Mouse (Mus musculus): ENCODE results near the gene Gps2. TPM values are rescaled to one million over a fixed set of nuclear protein-coding genes. Genes with fewer than 3 reads are reported as not detected.

Gps2 gene
- total and polyA plus RNA-seq, 3 experiments: 78.0 to 113 TPM; not detected in 1

GRCm38 (mm10) chr11:69934681-69935080 is 21.0 kb downstream of the Gps2 start:
- peak overlapping the region; percentile 60 for H3K9ac ChIP-seq (ENCODE audit: control insufficient read depth, low read depth, low read length, poor library complexity, severe bottlenecking)
- peaks cover 5 to 30% of the 10 kb centered on the region in 2 experiments; a peak in 2 of 4 replicates for H3K4me1 ChIP-seq (ENCODE audit: control insufficient read depth in 1 of 2, insufficient read depth in 2 of 2, low read length in 2 of 2)
- TF ChIP-seq NRF1 (IDR thresholded peaks at IDR 0.05; ENCODE audit: insufficient read depth, low read depth, low read length, poor library complexity, severe bottlenecking): no peak
- TF ChIP-seq GATA1 (IDR thresholded peaks at IDR 0.05; ENCODE audit: low read depth, low read length): 0 out of 2 replicates have a peak, but pooled peaks have one; percentile 1
- no peaks in the 10 kb centered on the region for H3K79me2 ChIP-seq (ENCODE audit: control insufficient read depth, insufficient read depth, low read length, poor library complexity)
- peaks cover 0 to 28% of the 10 kb centered on the region in 2 experiments; a peak in 2 of 4 replicates for H3K36me3 ChIP-seq (ENCODE audit: control insufficient read depth in 1 of 2, insufficient read depth in 2 of 2, low read length in 2 of 2)
- peak; percentile 78 for DNase-seq (ENCODE audit: low read depth, low spot score)
- peak overlapping the region; percentile 42 for H3K27ac ChIP-seq (ENCODE audit: control insufficient read depth, low read depth, low read length)
- peaks cover 0 to 2% of the 10 kb centered on the region in 2 experiments; a peak in 1 of 4 replicates for H3K27me3 ChIP-seq (ENCODE audit: control insufficient read depth in 1 of 2, insufficient read depth in 2 of 2, low read length in 2 of 2)
- peak overlapping the region; percentile 57 to 60 for H3K4me3 ChIP-seq (ENCODE audit: control insufficient read depth in 1 of 2, insufficient read depth in 1 of 2, low read depth in 2 of 2, low read length in 2 of 2)
- no peaks in the 10 kb centered on the region for H3K9me3 ChIP-seq (replicated peaks; ENCODE audit: insufficient read depth, low read length)

GRCm38 (mm10) chr11:69935137-69935879 is 21.6 kb downstream of the Gps2 start, which contains the start of gene Ybx2:
Gene Ybx2 (plus strand): TSS chr11:69935796.
- peak within 1 kb of the TSS; percentile 42 for H3K27ac ChIP-seq (ENCODE audit: control insufficient read depth, low read depth, low read length)
- peaks cover 0 to 25% of the 10 kb centered on the region in 2 experiments; a peak in 2 of 4 replicates for H3K36me3 ChIP-seq (ENCODE audit: control insufficient read depth in 1 of 2, insufficient read depth in 2 of 2, low read length in 2 of 2)
- no peaks in the 10 kb centered on the region for H3K9me3 ChIP-seq (replicated peaks; ENCODE audit: insufficient read depth, low read length)
- H3K4me1 ChIP-seq (ENCODE audit: control insufficient read depth in 1 of 2, insufficient read depth in 2 of 2, low read length in 2 of 2): peaks cover 5 to 23% of the 10 kb centered on the region in 2 experiments; a peak in 2 of 4 replicates
- H3K27me3 ChIP-seq (ENCODE audit: control insufficient read depth in 1 of 2, insufficient read depth in 2 of 2, low read length in 2 of 2): peaks cover 0 to 2% of the 10 kb centered on the region in 2 experiments; a peak in 1 of 4 replicates
- DNase-seq (ENCODE audit: low read depth, low spot score): peak; percentile 93
- H3K9ac ChIP-seq (ENCODE audit: control insufficient read depth, low read depth, low read length, poor library complexity, severe bottlenecking): peak within 1 kb of the TSS; percentile 66
- no peaks in the 10 kb centered on the region for H3K79me2 ChIP-seq (ENCODE audit: control insufficient read depth, insufficient read depth, low read length, poor library complexity)
- peak within 1 kb of the TSS; percentile 57 to 60 for H3K4me3 ChIP-seq (ENCODE audit: control insufficient read depth in 1 of 2, insufficient read depth in 1 of 2, low read depth in 2 of 2, low read length in 2 of 2)
- TF ChIP-seq POLR2AphosphoS2 (IDR thresholded peaks at IDR 0.05; ENCODE audit: low read length) (no peak), TCF12 (IDR thresholded peaks at IDR 0.05; ENCODE audit: low read depth, low read length) (no peak), EP300 (IDR thresholded peaks at IDR 0.05; ENCODE audit: low read depth in 1 of 2, low read length in 2 of 2) (peak in 1 of 2 experiments; percentile 24; a peak in 1 of 4 replicates), GABPA (IDR thresholded peaks at IDR 0.05; ENCODE audit: low read depth, low read length) (no peak), UBTF (IDR thresholded peaks at IDR 0.05; ENCODE audit: borderline replicate concordance, insufficient read depth, low read depth, low read length) (no peak), SMC3 (IDR thresholded peaks at IDR 0.05; ENCODE audit: low read depth, low read length) (no peak), ZMIZ1 (IDR thresholded peaks at IDR 0.05; ENCODE audit: low read depth, low read length) (no peak), HCFC1 (IDR thresholded peaks at IDR 0.05; ENCODE audit: low read depth, low read length) (peak; percentile 65), JUND (IDR thresholded peaks at IDR 0.05; ENCODE audit: low read depth, low read length) (no peak), POLR2A (IDR thresholded peaks at IDR 0.05; ENCODE audit: control insufficient read depth in 1 of 2, insufficient read depth in 1 of 2, low read depth in 1 of 2, low read length in 2 of 2, poor library complexity in 1 of 2) (peak; percentile 32 to 43; a peak in 1 of 4 replicates), GATA1 (IDR thresholded peaks at IDR 0.05; ENCODE audit: low read depth, low read length) (no peak), CTCF (IDR thresholded peaks at IDR 0.05 in 2 of 3, conservative IDR thresholded peaks at IDR 0.05 in 1 of 3; ENCODE audit: control insufficient read depth in 1 of 3, insufficient read depth in 1 of 3, low read depth in 2 of 3, low read length in 3 of 3, poor library complexity in 1 of 3, severe bottlenecking in 1 of 3) (peak in 1 of 3 experiments; percentile 20; a peak in 1 of 6 replicates), MEF2A (IDR thresholded peaks at IDR 0.05; ENCODE audit: extremely low read depth, insufficient replicate concordance, low read depth, low read length, poor library complexity, severe bottlenecking) (no peak), MYC (IDR thresholded peaks at IDR 0.05; ENCODE audit: low read depth, low read length) (no peak), USF2 (IDR thresholded peaks at IDR 0.05; ENCODE audit: borderline replicate concordance in 1 of 2, insufficient read depth in 1 of 2, low read depth in 1 of 2, low read length in 2 of 2) (peak; percentile 76 to 95; a peak in 3 of 4 replicates), BHLHE40 (IDR thresholded peaks at IDR 0.05; ENCODE audit: borderline replicate concordance, low read depth, low read length) (no peak), KAT2A (conservative IDR thresholded peaks at IDR 0.05; ENCODE audit: low read depth, low read length) (no peak), RAD21 (IDR thresholded peaks at IDR 0.05; ENCODE audit: low read depth, low read length) (no peak), MAX (IDR thresholded peaks at IDR 0.05; ENCODE audit: low read length) (peak; percentile 78), ELF1 (IDR thresholded peaks at IDR 0.05; ENCODE audit: low read depth, low read length) (no peak), ZKSCAN1 (IDR thresholded peaks at IDR 0.05; ENCODE audit: low read depth, low read length) (no peak), CHD2 (IDR thresholded peaks at IDR 0.05; ENCODE audit: low read length) (peak; percentile 23; the same call in 1 of the 2 replicates), CHD1 (IDR thresholded peaks at IDR 0.05; ENCODE audit: low read depth, low read length) (no peak), ZNF384 (IDR thresholded peaks at IDR 0.05; ENCODE audit: low read depth, low read length) (no peak), NRF1 (IDR thresholded peaks at IDR 0.05; ENCODE audit: insufficient read depth, low read depth, low read length, poor library complexity, severe bottlenecking) (peak; percentile 32; the same call in 1 of the 2 replicates), USF1 (IDR thresholded peaks at IDR 0.05; ENCODE audit: low read depth, low read length) (peak; percentile 100), TAL1 (IDR thresholded peaks at IDR 0.05; ENCODE audit: low read length) (no peak), ETS1 (IDR thresholded peaks at IDR 0.05; ENCODE audit: low read depth, low read length) (no peak)

All from MEL (cell line).